Mouse (Mus musculus): ENCODE data around the gene Kidins220. TPM values are rescaled to one million over a fixed set of nuclear protein-coding genes. Genes with fewer than 3 reads are reported as not detected.

The Kidins220 gene
- total and polyA plus RNA-seq, 3 experiments: 41.6 to 68.4 (median 68.4) TPM

DNA sequence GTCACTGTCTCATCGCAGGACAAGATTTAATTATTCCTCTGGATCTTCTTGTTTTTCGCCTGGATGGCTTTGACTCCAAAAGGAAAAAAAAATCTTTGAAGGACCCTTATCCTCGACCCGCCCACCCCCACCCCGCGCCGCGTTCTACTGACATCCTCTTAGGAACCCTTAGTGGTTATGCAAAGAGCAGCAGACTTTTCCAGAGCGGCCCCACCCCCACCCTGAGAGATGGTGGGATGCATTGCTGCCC lies 124.5 kb downstream of the Kidins220 start:
- Histone ChIP-seq H3K4me3 (peak overlapping the region; percentile 63), H3K27me3 (ENCODE audit: control insufficient read depth, insufficient read depth, low read length) (no peaks in the 10 kb centered on the region)

DNA sequence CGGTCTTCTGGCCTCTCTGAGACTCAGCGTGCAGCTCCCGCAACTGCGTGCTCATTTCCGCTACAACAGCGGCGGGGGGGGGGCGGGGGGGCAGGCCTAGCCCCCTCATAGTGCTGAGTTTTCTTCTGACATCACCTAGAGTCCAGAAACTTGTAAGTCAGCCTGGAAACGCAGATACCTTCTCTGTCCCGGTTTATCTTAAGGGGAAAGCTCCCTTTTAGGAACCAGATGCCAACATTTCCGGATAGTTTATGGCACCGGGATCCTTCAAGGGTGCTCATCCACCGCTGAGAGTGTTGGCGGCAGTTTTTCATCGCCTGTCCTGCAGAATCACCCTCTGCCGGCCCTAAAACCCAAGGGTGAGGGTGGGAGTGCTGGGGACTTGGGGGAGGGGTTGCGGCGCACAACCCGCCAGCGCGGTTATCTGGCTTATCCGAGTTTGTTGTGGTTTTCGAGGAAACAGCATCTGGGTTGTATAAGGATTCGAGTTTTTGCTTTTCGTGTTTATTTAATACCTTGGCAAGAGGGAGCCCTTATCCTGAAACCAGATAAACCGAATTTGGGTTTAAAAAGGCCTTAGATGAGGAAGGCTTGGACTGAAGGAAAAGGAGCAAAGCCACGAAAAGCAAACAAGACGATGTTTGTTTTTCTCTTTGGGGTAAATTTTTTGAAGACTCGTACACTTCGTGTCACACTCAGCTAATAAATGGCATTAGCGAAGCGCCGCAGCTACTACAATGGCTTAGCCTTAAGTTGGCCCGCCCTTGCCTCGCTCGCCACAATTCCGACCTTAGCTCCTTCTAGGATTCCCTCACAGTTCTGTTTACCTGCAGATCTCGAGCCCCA lies 125.1 kb downstream of the Kidins220 start:
- peak overlapping the region; percentile 72 for H3K9ac ChIP-seq (ENCODE audit: low read depth, low read length)
- H3K79me2 ChIP-seq (replicated peaks; ENCODE audit: control insufficient read depth, insufficient read depth, low read length): no peaks in the 10 kb centered on the region
- under 1% methylated on average over 38 of the region's 38 CpGs for WGBS
- H3K27me3 ChIP-seq (ENCODE audit: control insufficient read depth, insufficient read depth, low read length): no peaks in the 10 kb centered on the region
- H3K36me3 ChIP-seq (ENCODE audit: control insufficient read depth, insufficient read depth, low read length): no peaks in the 10 kb centered on the region
- peak overlapping the region; percentile 63 for H3K4me3 ChIP-seq
- H3K27ac ChIP-seq: peak overlapping the region; percentile 98
- DNase-seq: peak; percentile 69 to 70
- H3K4me1 ChIP-seq (ENCODE audit: control insufficient read depth, insufficient read depth, low read length): no peaks in the 10 kb centered on the region
- TF ChIP-seq CTCF (IDR thresholded peaks at IDR 0.05) (no peak), POLR2A (IDR thresholded peaks at IDR 0.05; ENCODE audit: insufficient read depth, low read depth, low read length) (0 out of 2 replicates have a peak, but pooled peaks have one; percentile 33), EP300 (IDR thresholded peaks at IDR 0.05; ENCODE audit: insufficient read depth, low read depth, low read length) (no peak)
- intact Hi-C loops (cut with DNase I): loop anchor here (2.0 to 10.0 kb wide), 5 partner anchors 19 to 1345 kb away; partner anchors contain the start of gene Rnf144a

More for the DNA sequence above, 124.5 kb downstream of the Kidins220 start:
- DNase-seq: peak; percentile 60 to 66
- 2% methylated on average over 9 of the region's 9 CpGs for WGBS
- H3K9ac ChIP-seq (ENCODE audit: low read depth, low read length): peak overlapping the region; percentile 72
- no peaks in the 10 kb centered on the region for H3K4me1 ChIP-seq (ENCODE audit: control insufficient read depth, insufficient read depth, low read length)
- intact Hi-C loops (cut with DNase I): loop anchor here (10.0 kb wide), 3 partner anchors 436 to 1346 kb away; partner anchors contain the start of gene Rnf144a
- peak overlapping the region; percentile 98 for H3K27ac ChIP-seq
- TF ChIP-seq POLR2A (IDR thresholded peaks at IDR 0.05; ENCODE audit: insufficient read depth, low read depth, low read length) (no peak), EP300 (IDR thresholded peaks at IDR 0.05; ENCODE audit: insufficient read depth, low read depth, low read length) (no peak)
- no peaks in the 10 kb centered on the region for H3K79me2 ChIP-seq (replicated peaks; ENCODE audit: control insufficient read depth, insufficient read depth, low read length)
- no peaks in the 10 kb centered on the region for H3K36me3 ChIP-seq (ENCODE audit: control insufficient read depth, insufficient read depth, low read length)

DNA sequence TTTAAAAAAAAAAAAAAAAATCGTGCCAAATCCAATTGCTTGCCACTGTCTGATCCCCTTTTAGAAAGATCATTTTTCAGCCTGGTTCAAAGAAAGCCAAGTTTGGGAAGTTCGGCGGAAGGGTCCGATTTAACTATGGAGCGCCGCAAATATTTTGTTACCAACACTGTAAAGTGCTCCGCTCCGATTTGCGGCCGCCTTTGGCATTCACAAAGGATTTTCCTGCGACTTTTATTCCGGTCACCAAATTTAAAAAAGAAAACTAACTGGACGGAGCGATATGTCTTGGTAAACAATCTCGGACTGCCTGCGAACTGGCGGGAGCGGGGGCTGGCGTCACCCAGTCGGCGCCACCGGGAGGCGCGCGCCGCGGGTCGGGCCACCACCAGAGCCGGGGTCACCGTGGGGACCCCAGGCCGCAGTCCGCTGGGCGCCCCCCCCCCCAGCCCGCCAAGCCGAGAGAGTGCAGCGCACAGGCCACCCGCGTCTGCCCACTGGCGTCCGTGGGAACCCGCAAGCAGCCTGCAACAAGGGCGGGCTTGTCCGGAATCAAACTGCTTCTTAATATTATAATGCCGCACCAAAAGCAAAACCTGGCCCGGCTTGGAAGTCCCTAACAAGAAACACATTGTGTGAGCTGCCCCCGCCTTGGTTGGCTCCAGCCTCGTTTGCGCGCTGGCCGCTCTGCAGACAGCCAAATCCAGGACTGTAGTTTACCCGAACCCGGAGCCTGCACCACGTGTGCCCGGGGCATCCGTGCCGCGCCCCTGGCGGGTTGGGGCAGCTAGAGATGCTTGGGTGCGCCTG lies 125.9 kb downstream of the Kidins220 start:
- TF ChIP-seq EP300 (IDR thresholded peaks at IDR 0.05; ENCODE audit: insufficient read depth, low read depth, low read length) (no peak), CTCF (IDR thresholded peaks at IDR 0.05) (peak; percentile 55)
- under 1% methylated on average over 59 of the region's 59 CpGs for WGBS
- Histone ChIP-seq H3K27me3 (ENCODE audit: control insufficient read depth, insufficient read depth, low read length) (no peaks in the 10 kb centered on the region), H3K79me2 (replicated peaks; ENCODE audit: control insufficient read depth, insufficient read depth, low read length) (no peaks in the 10 kb centered on the region), H3K9ac (ENCODE audit: low read depth, low read length) (peak overlapping the region; percentile 72), H3K4me3 (peak overlapping the region; percentile 63), H3K4me1 (ENCODE audit: control insufficient read depth, insufficient read depth, low read length) (no peaks in the 10 kb centered on the region), H3K27ac (peak overlapping the region; percentile 98), H3K36me3 (ENCODE audit: control insufficient read depth, insufficient read depth, low read length) (no peaks in the 10 kb centered on the region)
- peak; percentile 77 to 79 for DNase-seq
- intact Hi-C loops (cut with DNase I): loop anchor here (2.0 kb wide), 2 partner anchors 18 to 60 kb away; no protein-coding TSS in a partner anchor

DNA sequence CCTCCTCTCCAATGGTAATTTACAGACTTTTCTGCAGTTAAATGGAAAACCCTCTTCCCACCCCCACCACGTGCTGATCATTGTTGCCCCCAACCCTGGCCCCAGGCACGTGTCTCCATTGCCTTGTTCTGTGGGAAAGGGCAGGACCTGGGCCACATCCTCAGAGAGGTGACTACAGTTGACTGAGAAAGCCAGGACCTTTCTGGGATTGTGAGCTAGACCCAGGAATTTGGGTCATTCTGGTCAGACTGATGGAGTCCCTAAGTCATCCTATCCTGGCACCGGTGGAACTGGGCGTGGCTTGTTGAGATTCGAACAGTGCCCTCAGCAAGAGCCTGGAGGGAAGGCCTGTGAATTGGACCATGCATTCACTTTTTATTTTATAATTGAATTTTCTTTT lies 126.7 kb downstream of the Kidins220 start:
- no peak overlapping the region; the same call in 1 of the 2 replicates for H3K27ac ChIP-seq
- whole genome bisulfite sequencing: 41% methylated on average over 5 of the region's 5 CpGs
- intact Hi-C loops (cut with DNase I): loop anchor here (2.0 kb wide), 2 partner anchors 17 to 59 kb away; no protein-coding TSS in a partner anchor
- TF ChIP-seq POLR2A (IDR thresholded peaks at IDR 0.05; ENCODE audit: insufficient read depth, low read depth, low read length) (no peak), EP300 (IDR thresholded peaks at IDR 0.05; ENCODE audit: insufficient read depth, low read depth, low read length) (no peak), CTCF (IDR thresholded peaks at IDR 0.05) (no peak)
- H3K4me3 ChIP-seq: no peak overlapping the region
- no peak overlapping the region for H3K9ac ChIP-seq (ENCODE audit: low read depth, low read length)
- H3K4me1 ChIP-seq (ENCODE audit: control insufficient read depth, insufficient read depth, low read length): no peaks in the 10 kb centered on the region
- peak; percentile 26 to 34 for DNase-seq
- no peaks in the 10 kb centered on the region for H3K79me2 ChIP-seq (replicated peaks; ENCODE audit: control insufficient read depth, insufficient read depth, low read length)
- H3K27me3 ChIP-seq (ENCODE audit: control insufficient read depth, insufficient read depth, low read length): no peaks in the 10 kb centered on the region
- H3K36me3 ChIP-seq (ENCODE audit: control insufficient read depth, insufficient read depth, low read length): no peaks in the 10 kb centered on the region

DNA sequence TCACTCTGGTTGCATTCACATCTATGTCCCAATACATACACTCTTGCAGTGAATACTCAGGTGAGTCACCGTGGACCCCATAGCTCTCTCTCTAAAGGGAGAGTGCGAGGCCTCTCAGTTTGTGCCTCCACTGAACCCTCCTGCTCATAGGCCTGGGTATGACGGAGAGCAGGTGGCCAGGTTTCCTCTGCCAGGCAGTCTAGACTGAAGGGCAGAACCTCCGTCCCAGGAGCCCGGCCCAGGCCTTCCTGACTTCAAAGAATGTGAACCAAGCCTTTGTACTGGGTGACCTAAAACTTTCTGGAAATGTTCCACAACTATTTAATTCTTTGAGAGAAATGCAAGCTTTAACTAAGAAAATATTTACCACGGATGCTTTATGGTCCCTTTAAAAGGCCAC lies 129.2 kb downstream of the Kidins220 start:
- H3K27me3 ChIP-seq (ENCODE audit: control insufficient read depth, insufficient read depth, low read length): no peaks in the 10 kb centered on the region
- no peak overlapping the region for H3K4me3 ChIP-seq
- intact Hi-C loops (cut with DNase I): no loop called here
- no peaks in the 10 kb centered on the region for H3K79me2 ChIP-seq (replicated peaks; ENCODE audit: control insufficient read depth, insufficient read depth, low read length)
- TF ChIP-seq EP300 (IDR thresholded peaks at IDR 0.05; ENCODE audit: insufficient read depth, low read depth, low read length) (no peak), CTCF (IDR thresholded peaks at IDR 0.05) (no peak), POLR2A (IDR thresholded peaks at IDR 0.05; ENCODE audit: insufficient read depth, low read depth, low read length) (no peak)
- H3K4me1 ChIP-seq (ENCODE audit: control insufficient read depth, insufficient read depth, low read length): no peaks in the 10 kb centered on the region
- DNase-seq: no peak
- no peak overlapping the region for H3K27ac ChIP-seq
- H3K9ac ChIP-seq (ENCODE audit: low read depth, low read length): no peak overlapping the region
- WGBS: 75% methylated on average over 6 of the region's 6 CpGs
- no peaks in the 10 kb centered on the region for H3K36me3 ChIP-seq (ENCODE audit: control insufficient read depth, insufficient read depth, low read length)
